Mouse (Mus musculus) adrenal gland, postnatal 14 days (tissue): ENCODE results near the gene Parp11. TPM values are rescaled to one million over a fixed set of nuclear protein-coding genes. Genes with fewer than 3 reads are reported as not detected.

Experiments used
- total RNA-seq: library from RNA; stranded (reverse); gene quantifications from 2 replicates; pipeline ENCODE4 v1.2.3, GENCODE M21; 2021

Parp11 gene
- total RNA-seq, 1 experiment from 2014 or later = 20.2 TPM

Other genes with a start within 250 kb of the Parp11 start
- 1.0 and 3.6 TPM in 2 replicates for gene Cracr2a, start 114.5 kb downstream of the Parp11 start, total RNA-seq